In genomic region chr4:140131201-140131600, GRCm38 (mm10) we compare ENCODE assay signal across 21 mouse cellular contexts.
DNase-seq lines count a peak whose midpoint lies in the region; ATAC-seq lines count a peak whose summit lies in the region.
"Had no signal": no experiment of that assay in that cellular context is flagged by ENCODE, and none has a peak within 500 bp of the region (broad histone marks: within the 10 kb centered on the region; RNA-seq: fewer than 3 reads in every experiment).

No protein-coding gene starts in this region.

- no peaks in the 10 kb centered on the region for H3K36me3 ChIP-seq in kidney, embryonic 15.5 days
- no peaks in the 10 kb centered on the region for H3K36me3 ChIP-seq in midbrain, embryonic 11.5 days (ENCODE audit: control insufficient read depth, insufficient read depth, low read length)
- H3K36me3 ChIP-seq in neural tube, embryonic 11.5 days (ENCODE audit: control insufficient read depth, insufficient read depth, low read length) = no peaks in the 10 kb centered on the region
- H3K36me3 ChIP-seq in forebrain, embryonic 16.5 days (ENCODE audit: control insufficient read depth, insufficient read depth) = no peaks in the 10 kb centered on the region
- H3K36me3 ChIP-seq: embryonic facial prominence, embryonic 12.5 days; heart, embryonic 15.5 days; liver, embryonic 15.5 days; stomach, embryonic 15.5 days had no signal

- H3K4me3 ChIP-seq in kidney, embryonic 15.5 days (replicated peaks) = no peak overlapping the region
- no peak overlapping the region for H3K4me3 ChIP-seq in midbrain, embryonic 11.5 days (ENCODE audit: low read depth, low read length)
- H3K4me3 ChIP-seq in neural tube, embryonic 11.5 days (ENCODE audit: low read depth, low read length) = no peak overlapping the region
- H3K4me3 ChIP-seq in forebrain, embryonic 16.5 days (replicated peaks; ENCODE audit: low read length) = no peak overlapping the region
- H3K4me3 ChIP-seq: embryonic facial prominence, embryonic 12.5 days; erythroblast, embryonic 14.5 days; forebrain, embryonic 13.5 days; heart, embryonic 15.5 days; liver, embryonic 15.5 days; stomach, embryonic 15.5 days had no signal

- ATAC-seq in kidney, embryonic 15.5 days (replicated peaks; ENCODE audit: low FRiP score) = 0 out of 2 replicates have a peak, but pooled peaks have one; percentile 36
- peak; percentile 47 for ATAC-seq in midbrain, embryonic 11.5 days (ENCODE audit: low FRiP score)
- peak; percentile 63 for ATAC-seq in neural tube, embryonic 11.5 days (ENCODE audit: insufficient read depth, low FRiP score, low TSS enrichment)
- no peak for ATAC-seq in forebrain, embryonic 16.5 days
- ATAC-seq: forebrain, embryonic 13.5 days; intestine, embryonic 16.5 days had no signal

- 2% methylated on average over 5 of the region's 5 CpGs for WGBS in kidney, embryonic 15.5 days
- WGBS in midbrain, embryonic 11.5 days = 2% methylated on average over 5 of the region's 5 CpGs
- WGBS in neural tube, embryonic 11.5 days = 0% methylated on average over 5 of the region's 5 CpGs
- 9% methylated on average over 5 of the region's 5 CpGs for WGBS in forebrain, embryonic 16.5 days

- peaks cover 15% of the 10 kb centered on the region for H3K4me1 ChIP-seq in kidney, embryonic 15.5 days
- H3K4me1 ChIP-seq in midbrain, embryonic 11.5 days (ENCODE audit: control insufficient read depth, insufficient read depth, low read length) = peaks cover 23% of the 10 kb centered on the region
- H3K4me1 ChIP-seq in neural tube, embryonic 11.5 days (ENCODE audit: control insufficient read depth, insufficient read depth, low read length) = peaks cover 10% of the 10 kb centered on the region
- H3K4me1 ChIP-seq in forebrain, embryonic 16.5 days (replicated peaks; ENCODE audit: control insufficient read depth, insufficient read depth, low read length) = 0 out of 2 replicates have a peak, but pooled peaks cover 2% of the 10 kb centered on the region
- H3K4me1 ChIP-seq: embryonic facial prominence, embryonic 12.5 days; liver, embryonic 15.5 days had no signal

- H3K4me2 ChIP-seq in kidney, embryonic 15.5 days = no peak overlapping the region
- H3K4me2 ChIP-seq in midbrain, embryonic 11.5 days = peak overlapping the region; percentile 1; the same call in 1 of the 2 replicates
- no peak overlapping the region for H3K4me2 ChIP-seq in neural tube, embryonic 11.5 days (ENCODE audit: low read depth)
- H3K4me2 ChIP-seq in forebrain, embryonic 16.5 days (ENCODE audit: low read length) = no peak overlapping the region
- H3K4me2 ChIP-seq: embryonic facial prominence, embryonic 12.5 days; forebrain, embryonic 13.5 days; heart, embryonic 15.5 days; liver, embryonic 15.5 days; stomach, embryonic 15.5 days had no signal

- H3K9ac ChIP-seq in kidney, embryonic 15.5 days = no peak overlapping the region
- peak overlapping the region; percentile 5; the same call in 1 of the 2 replicates for H3K9ac ChIP-seq in midbrain, embryonic 11.5 days (ENCODE audit: low read length)
- no peak overlapping the region for H3K9ac ChIP-seq in neural tube, embryonic 11.5 days (ENCODE audit: low read length)
- no peak overlapping the region for H3K9ac ChIP-seq in forebrain, embryonic 16.5 days (replicated peaks; ENCODE audit: low read depth, low read length)
- H3K9ac ChIP-seq: embryonic facial prominence, embryonic 12.5 days; forebrain, embryonic 13.5 days; heart, embryonic 15.5 days; liver, embryonic 15.5 days; stomach, embryonic 15.5 days had no signal

- no peaks in the 10 kb centered on the region for H3K9me3 ChIP-seq in kidney, embryonic 15.5 days (replicated peaks)
- H3K9me3 ChIP-seq in midbrain, embryonic 11.5 days (ENCODE audit: control insufficient read depth, low read length) = no peaks in the 10 kb centered on the region
- H3K9me3 ChIP-seq in neural tube, embryonic 11.5 days (ENCODE audit: control insufficient read depth, low read length) = no peaks in the 10 kb centered on the region
- H3K9me3 ChIP-seq in forebrain, embryonic 16.5 days (ENCODE audit: control insufficient read depth, low read length) = no peaks in the 10 kb centered on the region
- H3K9me3 ChIP-seq: embryonic facial prominence, embryonic 12.5 days; heart, embryonic 15.5 days; liver, embryonic 15.5 days; stomach, embryonic 15.5 days had no signal

- H3K27ac ChIP-seq in kidney, embryonic 15.5 days = no peak overlapping the region
- H3K27ac ChIP-seq in midbrain, embryonic 11.5 days (ENCODE audit: low read depth, low read length) = no peak overlapping the region; the same call in 1 of the 2 replicates
- no peak overlapping the region for H3K27ac ChIP-seq in neural tube, embryonic 11.5 days (ENCODE audit: low read depth, low read length)
- no peak overlapping the region for H3K27ac ChIP-seq in forebrain, embryonic 16.5 days (ENCODE audit: low read length)
- H3K27ac ChIP-seq: embryonic facial prominence, embryonic 12.5 days; forebrain, embryonic 13.5 days; heart, embryonic 15.5 days; liver, embryonic 15.5 days; macrophage; stomach, embryonic 15.5 days had no signal

- DNase-seq in kidney, postnatal 10 days = no peak
- peak; percentile 22 for DNase-seq in embryo, embryonic 11.5 days (ENCODE audit: low read depth, low spot score)
- no peak for DNase-seq in midbrain, embryonic 11.5 days (ENCODE audit: low spot score, missing footprints)
- DNase-seq in neural tube, embryonic 11.5 days (ENCODE audit: low spot score) = peak; percentile 68
- no peak for DNase-seq in yolk sac, embryonic 10.5 days (ENCODE audit: low spot score)
- DNase-seq: cerebellum, adult 11 months; cerebellum, postnatal 25 days; gastrocnemius, postnatal 25 days; kidney, postnatal 14 days; right cerebral cortex, postnatal 25 days; thymus, adult 2 months had no signal

- peaks cover 11% of the 10 kb centered on the region; the same call in 1 of the 2 replicates for H3K27me3 ChIP-seq in kidney, embryonic 15.5 days
- no peaks in the 10 kb centered on the region for H3K27me3 ChIP-seq in midbrain, embryonic 11.5 days (ENCODE audit: control insufficient read depth, insufficient read depth, low read length)
- no peaks in the 10 kb centered on the region for H3K27me3 ChIP-seq in neural tube, embryonic 11.5 days (ENCODE audit: control insufficient read depth, insufficient read depth, low read length)
- no peaks in the 10 kb centered on the region for H3K27me3 ChIP-seq in forebrain, embryonic 16.5 days (replicated peaks; ENCODE audit: control insufficient read depth, insufficient read depth, low read length)
- H3K27me3 ChIP-seq: liver, embryonic 15.5 days; stomach, embryonic 15.5 days had no signal

Comparison
In these comparisons a context has a peak if more than half of its experiments do, and no peak if none do; other contexts are left out.
1. DNase-seq: peak in embryo, embryonic 11.5 days (single experiment) and neural tube, embryonic 11.5 days (single experiment); none in kidney, postnatal 10 days (single experiment), midbrain, embryonic 11.5 days (single experiment) and yolk sac, embryonic 10.5 days (single experiment).